Mouse (Mus musculus) heart, postnatal 4 days (tissue): ENCODE data around the gene Lrfn1. TPM values are rescaled to one million over a fixed set of nuclear protein-coding genes. Genes with fewer than 3 reads are reported as not detected.

Experiments
- DNase-seq: peaks from one replicate; pipeline ENCODE4 v3.0.0; 2021
- total RNA-seq, 2 experiments: library from RNA; stranded (reverse); gene quantifications; 2 replicates each; pipeline ENCODE4 v1.2.3; 2021

The Lrfn1 gene
- 1 to 10 TPM; 2.5 to 3.3 TPM for total RNA-seq

DNA sequence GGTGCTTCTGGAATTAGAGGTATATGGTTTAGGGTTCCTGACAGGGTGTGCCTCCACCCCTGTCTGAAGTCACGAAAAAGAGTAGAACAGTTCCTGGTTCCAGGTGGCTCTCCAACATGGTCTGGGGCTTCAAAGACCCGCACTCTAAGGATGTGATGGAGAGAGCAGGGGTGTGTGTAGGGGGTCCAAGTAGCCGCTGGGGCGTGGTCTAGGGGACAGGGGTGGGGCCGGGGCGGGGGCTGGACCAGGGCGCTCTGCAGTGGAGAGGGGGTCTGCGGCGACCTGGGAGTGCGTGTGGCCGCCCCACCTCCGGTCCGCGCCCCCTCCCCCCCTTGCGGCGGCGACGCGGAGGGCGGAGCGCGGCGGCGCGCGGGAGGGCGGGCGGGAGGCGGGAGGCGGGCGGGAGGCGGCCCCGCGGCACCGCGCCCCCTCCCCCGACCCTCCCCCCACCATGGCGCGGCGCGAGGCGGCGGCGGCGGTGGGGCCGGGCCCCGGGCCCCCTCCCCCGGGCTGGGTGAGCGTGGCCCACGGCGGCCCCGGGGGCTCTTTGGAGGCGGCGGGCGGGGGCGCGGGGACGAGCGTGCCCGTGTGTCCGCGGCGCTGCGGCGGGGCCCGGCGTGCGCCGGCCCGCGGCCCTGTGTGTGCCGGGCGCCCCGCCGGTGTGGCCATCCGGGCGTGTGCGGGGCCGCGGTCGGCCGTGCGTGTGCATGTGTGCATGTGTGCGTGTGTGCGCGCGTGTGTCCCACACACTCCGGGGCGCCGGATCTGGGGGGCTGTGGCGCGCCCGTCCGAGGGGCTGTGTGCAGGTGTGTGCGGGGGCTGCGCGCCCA is at the start of gene Lrfn1:
Gene Lrfn1 (plus strand): TSS at position 450 of the 830 bp plus-strand sequence.
- DNase-seq: no peak

DNA sequence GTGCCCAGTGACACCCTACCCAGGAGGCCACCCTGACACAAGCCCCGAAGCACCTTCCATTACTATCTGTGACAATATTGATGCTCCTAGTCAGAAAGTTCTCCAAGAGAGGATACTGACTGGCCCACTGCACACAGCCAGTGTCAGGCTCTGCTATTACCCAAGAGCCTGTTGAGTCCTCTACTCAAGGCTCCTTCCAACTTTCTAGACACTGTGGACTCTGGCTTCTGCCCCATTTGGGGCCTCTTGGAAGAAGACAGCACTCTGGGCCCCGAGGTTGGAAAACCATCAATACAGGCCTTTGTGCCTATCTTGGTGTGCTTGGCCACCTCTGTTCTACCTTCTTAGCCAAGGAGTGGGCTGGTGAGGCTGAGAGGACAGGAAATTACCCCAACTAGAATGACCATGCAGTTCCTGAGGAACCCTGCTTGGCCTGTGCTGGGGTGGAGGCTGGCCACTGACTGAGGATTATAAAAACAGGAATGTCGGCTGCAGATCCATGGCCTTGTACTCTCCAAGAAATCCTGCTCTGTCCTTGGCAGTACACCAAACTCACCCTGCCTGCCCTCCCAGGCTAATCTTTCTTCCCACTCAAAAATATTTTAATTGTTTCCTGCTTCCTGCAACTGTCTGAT is 40.8 kb upstream of the Lrfn1 start:
- DNase-seq: peak; percentile 73

DNA sequence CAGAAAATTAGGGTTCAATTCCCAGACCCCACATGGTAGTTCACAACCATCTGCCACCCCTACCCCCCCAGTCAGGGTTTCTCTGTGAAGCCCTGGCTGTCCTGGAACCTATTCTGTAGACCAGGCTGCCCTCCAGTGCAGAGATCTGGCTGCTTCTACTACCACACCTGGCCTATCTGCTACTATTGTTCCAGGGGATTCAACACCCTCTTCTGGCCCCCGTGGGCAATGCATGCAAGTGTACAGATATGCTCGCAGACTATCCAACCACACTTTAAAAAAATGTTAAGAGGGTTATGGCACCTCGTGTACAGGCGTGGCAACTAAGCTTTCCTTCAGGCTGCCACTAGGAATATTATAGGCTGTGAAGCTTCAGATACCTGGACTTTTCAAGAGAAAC is 39.0 kb upstream of the Lrfn1 start:
- DNase-seq: no peak

DNA sequence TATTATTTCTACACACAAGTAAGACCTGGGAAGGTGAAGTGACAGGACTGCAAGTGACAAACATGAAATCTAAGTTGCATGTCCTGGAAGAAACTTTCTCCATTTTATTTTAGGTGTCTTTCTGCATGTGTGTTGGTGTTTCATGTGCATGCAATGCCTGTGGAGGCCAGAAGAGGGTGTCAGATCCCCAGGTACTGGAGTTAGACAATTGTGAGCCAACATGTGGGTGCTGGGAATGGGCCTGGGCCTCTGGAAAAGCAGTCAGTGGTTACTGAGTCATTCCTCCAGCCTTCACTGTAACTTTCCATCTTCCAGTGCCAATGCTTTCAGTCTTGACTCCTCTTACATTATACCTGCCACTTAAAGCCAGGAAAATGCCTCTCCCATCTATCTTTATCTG is 34.4 kb upstream of the Lrfn1 start:
- DNase-seq: no peak

DNA sequence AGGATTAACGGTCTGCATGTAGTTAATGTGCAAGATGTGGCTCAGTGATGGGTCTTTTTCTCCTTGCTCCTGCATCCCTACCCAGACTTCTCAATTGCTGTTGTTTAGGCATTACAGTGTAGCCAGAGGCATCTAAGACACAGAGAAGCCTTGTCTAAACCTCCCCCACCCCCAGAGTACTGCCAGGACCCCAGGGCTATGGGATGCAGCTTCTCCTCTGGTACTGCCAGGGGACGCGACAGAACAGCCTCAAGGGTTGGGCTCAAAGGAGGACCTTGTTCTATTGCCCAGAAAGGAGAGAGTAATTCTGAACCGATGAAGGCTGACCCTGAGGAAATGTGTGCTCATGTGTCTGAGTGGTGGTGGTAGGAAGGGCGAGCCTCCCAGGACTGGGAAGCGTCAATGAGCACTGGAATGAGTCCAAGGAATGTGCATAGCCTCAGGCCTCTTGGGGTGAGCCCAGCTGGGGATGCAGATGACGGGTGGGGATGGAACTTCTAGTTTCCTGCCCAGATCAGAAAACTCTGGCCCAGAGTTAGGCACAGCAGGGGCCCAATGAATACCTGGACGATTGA is 33.6 kb upstream of the Lrfn1 start:
- peak; percentile 73 for DNase-seq

DNA sequence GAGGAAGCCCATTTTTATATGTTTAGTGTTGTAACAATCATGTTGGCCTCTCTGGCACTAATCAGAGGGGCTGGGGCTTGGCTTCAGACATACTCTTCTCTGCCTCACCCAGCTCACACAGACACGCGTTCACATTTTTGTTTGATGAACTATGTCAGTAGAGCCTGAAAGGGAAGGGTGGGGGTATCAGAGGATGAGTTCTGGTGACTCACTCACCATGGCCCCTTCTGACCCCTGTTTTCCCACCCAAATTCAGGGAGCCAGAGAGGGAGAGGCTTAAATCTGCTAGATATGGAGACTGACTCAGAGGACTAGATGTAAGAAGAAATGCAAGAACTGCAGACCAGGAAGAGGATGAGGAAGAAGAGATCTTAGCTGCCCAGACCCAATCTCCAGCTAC is 32.4 kb upstream of the Lrfn1 start:
- no peak for DNase-seq

DNA sequence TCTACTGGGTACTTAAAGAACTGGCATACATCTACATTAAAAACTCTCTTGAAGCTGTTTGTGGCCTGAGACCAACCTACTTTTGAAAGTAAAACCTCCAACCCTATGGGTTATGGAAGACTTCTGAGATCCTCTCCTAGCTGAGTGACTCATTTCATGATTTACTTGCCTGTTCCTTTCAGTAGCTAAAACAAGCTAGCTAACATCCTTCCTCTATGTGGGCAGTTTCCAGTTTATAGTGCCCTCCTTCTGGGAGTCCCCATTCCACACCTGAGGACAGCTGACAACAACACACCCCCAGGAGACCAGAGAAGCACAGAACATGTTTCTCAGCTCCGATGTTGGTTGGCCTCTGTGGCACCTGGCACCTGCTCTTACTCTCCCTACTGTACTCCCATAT is 28.8 kb upstream of the Lrfn1 start:
- no peak for DNase-seq

DNA sequence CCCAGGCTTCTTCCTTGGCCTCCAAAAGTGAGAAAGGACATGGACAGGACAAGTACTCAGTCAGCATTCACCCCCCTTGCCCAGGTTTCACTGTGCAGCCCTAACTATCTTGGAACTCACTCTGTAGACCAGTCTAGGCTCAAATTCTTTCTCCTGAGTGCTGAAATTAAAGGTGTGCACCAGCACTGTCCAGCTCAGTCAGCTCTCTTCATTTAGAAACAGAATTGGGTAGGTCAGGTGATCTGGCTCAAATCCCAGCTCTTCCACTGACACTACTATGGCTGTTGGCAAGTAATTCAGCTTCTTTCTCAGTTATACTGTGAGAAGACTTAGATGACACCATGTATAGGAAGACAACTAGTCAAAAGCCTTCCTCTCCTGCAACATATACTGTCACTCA is 24.0 kb upstream of the Lrfn1 start:
- DNase-seq: peak; percentile 34

DNA sequence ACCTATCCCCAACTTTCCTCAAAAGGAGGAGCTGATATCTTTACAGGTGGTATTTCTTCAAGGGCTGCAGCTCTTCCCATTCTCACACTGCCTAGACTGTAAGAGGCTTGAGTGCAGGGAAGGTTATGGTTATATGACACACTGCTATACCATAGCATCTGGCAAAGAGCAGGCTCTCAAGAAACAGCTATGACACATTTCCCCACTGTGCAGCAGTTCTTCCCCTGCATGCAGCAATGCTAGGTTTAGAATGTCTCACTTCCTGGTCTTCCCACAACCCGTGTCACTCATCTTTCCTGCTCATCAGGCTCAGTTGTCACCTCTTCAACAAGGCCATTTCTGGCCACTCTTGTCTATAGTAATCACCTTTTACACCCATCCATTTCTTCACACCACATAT is 21.3 kb upstream of the Lrfn1 start:
- no peak for DNase-seq

DNA sequence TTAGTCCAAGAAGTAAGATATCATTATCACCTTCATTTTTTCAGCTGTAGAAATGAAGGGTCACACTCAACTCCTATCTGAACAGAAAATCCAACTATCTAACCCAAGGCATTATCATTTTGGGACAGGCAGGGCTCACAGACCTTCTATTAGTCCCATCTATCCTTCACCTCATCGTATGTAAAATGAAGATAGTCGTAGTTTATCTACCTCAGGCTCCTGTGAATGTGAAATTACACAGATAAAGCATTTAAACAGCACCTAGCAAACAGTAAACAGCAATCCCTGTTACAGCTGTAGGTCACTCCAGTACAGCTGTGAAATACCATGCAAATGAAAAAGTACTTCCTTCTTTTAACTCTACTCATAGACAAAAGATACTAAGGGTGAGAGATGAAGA is 19.5 kb upstream of the Lrfn1 start:
- no peak for DNase-seq

DNA sequence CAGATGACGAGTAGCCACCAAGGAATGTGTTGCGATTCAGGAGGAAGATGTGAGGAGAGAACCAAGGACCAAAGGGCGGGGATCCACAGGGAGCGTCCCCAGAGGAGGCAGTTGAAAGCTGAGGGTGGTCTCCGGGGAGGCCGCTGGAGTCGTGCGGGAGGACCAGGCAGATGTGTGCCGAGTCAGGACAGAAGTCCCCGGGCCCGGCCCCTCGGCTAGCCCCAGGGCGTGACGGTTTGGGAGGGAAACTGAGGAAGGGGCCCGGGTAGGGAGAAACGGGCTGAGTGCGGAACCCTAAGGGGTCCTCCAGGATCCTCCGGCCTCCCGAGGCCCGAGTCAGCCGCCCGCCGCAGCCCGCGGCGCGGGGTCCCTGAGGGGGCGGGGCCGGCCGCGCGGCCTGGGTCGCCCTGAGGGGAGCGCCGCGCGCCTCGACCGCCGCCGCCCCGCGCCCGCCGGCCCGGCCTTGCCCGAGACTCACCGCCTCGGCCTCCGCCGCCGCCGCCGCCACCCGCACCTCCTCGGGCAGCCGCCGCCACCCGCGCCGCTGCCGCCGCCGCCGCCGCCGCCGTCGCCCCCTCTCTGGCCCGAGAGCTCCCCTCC is 16.0 kb upstream of the Lrfn1 start:
- peak; percentile 45 for DNase-seq

DNA sequence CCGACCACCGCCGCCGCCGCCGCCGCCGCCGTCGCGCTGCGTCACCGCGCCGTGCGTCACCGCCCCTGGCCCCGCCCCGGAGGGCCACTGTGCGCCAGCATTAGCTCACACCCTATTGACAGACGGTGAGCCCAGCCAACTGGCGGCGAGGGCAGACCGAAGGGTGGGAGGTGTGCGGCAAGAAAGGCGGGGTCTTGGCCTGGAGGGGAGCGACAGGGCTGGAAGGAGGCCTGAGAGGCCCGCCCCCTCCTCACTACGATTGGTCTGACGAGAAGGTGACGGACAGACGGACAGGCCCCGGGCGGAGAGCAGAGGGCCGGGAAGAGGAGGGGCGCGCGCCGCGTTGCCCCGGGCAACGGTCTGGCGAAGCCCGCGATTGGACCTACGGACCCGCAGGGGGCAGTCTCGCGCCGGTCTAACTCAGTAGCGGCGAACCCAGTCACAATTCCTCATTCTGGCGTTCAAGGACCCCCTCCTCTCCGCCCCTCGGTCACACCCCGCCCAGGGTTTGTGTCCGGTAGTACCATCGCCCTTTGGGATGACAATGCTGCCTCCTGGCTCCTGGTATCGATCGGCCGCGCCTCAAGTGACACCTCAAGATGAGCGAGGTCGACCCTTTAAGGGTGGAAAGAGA is 15.4 kb upstream of the Lrfn1 start:
- DNase-seq: peak; percentile 100

DNA sequence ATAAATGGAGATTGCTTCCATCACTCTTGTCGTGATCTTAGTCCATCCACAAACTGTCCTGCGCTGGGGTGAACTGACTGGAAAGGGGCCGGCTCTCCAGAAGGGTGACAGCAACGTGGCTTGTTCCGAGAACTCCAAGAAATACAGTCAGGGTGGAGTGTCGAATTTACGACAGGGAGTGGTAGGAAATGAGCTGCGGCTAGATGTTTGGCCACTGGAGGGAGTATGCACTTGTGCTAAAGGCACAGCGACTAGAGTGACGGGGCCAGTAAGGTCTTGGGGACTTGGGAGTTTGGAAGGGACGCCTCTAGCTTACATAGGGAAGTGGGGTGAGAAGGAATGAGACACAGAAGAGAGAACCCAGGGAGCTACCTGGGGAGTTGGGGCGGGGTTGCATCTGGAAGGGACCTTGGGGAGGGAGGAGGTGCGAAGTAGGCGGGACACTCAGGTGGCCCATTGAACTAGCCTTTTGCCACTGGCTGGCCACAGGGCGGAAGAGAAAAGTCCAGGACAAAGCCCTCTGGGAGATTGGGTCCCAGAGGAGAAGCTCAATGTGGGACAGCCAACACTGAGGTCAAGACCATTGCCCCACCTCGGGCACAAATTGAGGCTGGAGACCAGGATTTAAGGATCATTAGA is 14.7 kb upstream of the Lrfn1 start, which contains the start of gene Gmfg:
Gene Gmfg (plus strand): TSS at position 516 of the 639 bp plus-strand sequence.
- DNase-seq: peak; percentile 86

DNA sequence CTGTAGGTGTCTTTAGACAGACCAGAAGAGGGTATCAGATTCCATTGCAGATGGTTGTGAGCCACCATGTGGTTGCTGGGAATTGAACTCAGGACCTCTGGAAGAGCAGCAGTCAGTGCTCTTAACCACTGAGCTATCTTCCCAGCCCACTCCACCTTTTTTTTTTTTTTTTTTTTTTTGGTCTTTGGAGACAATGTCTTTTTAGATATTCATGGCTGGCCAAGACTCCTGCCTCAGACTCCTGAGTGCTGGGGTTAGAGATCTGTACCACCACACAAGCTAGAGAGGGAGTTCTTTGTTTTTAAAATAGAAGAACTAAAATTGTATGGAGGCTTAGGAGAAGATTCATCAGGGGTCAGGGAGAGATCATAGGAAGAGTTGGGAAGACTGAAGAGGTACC is 13.8 kb upstream of the Lrfn1 start:
- no peak for DNase-seq

DNA sequence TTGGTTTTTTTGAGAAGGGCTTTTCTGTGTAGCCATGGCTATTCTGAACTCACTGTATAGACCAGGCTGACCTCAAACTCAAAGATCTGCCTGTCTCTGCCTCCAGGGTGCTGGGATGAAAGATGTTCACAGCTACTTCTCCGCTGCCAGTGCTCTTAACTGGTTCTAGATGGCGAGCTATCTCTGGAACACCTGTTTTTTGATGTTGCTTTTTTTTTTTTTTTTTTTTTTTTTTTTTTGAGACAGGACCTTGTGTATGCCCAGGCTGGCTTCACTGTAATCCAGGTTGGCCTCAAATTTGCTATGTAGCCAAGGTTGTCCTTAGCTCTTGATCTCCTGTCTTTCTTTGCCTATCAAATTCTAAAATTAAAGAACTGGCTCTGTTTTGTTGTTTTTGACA is 13.0 kb upstream of the Lrfn1 start:
- no peak for DNase-seq

DNA sequence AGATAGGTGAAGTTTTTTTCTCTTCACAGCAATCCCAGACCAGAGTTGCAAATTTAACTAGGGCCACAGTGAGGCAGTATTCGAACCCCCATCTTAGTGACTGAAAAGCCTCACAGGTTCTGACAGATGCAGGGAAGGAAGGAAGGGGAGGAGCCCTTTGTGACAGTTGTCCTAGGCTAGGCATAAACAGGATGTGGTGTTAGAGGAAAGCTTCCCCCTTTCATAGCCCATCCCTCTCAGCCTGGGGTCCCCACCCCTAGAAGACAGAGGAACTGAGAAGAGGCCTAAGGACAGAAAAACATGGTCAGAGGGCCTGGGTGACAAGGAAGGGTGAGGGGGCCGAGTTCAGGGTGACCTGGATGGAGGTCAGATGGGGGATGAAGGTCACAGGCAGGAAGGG is 11.0 kb upstream of the Lrfn1 start:
- DNase-seq: no peak

DNA sequence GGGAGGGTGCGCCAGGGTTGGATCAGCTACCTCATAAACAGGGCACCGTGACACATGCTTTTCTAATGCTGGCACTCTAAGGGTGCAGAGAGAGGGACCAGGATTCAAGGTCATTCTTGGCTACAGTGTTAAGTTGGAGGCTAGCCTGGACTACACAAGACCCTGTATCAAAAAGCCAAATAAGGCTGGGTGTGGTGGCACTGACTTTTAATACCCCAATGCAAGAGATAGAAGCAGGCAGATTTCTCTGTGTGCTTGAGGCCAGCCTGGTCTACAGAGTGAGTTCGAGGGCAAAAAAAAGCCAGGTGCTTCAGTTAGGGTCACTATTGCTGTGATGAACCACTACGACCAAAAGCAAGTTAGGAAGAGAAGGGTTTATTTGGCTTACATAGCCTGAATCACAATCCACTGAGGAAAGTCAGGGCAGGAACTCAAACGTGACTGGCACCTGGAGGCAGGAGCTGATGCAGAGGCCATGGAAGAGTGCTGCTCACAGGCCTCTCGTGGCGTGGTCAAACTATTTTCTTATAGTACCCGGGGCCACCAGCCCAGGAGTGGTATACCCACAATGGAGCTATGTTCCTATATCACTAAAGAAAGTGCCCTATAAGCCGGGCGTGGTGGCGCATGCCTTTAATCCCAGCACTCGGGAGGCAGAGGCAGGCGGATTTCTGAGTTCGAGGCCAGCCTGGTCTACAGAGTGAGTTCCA is 9.8 kb upstream of the Lrfn1 start:
- no peak for DNase-seq

DNA sequence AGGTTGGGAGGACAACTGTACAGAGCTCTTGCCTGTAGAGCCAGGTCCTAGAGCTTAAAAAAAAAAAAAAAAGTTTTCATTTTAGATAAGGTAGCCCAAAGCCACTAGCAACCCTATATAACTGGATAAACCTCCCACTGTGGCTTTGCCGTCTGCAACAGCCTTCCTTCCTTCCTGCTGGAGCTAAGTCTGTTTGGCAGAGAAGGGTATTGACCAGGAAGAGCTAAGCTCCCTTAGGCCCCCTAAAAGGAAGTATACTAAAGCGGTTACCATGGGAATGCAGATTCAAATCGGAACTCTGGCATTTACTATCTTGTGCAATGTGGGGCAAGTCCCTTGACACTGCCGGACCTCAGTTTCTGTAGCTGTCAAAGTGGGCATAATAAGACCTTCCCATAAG is 9.1 kb upstream of the Lrfn1 start:
- DNase-seq: no peak

DNA sequence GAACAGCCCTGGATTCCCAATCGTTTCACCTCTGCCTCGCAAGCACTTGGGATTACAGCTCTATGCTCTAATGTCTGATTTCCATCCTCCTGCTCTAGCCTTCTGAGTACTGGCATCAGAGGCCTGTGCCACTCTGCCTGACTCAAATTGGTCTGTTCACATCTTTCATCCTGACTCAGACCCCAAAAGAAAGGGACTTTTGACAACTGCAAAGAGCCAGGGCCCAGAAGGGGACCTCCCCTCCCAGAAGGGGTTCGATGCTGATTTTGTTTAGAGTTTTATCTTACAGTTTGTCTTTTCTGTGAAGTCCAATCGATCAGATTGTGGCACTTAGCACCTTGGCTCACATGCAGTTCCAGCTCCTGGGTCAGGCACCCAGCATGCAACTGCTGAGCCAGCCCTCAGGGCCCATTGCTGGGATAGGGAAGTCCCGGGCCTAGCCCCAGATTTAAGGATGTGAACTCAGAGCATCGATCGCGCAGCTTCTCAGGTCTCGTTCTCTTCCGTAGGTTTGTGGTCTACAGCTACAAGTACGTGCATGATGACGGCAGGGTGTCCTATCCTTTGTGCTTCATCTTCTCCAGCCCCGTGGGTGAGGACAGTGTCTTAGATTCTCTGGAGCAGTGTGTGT is 7.3 kb upstream of the Lrfn1 start:
- no peak for DNase-seq

DNA sequence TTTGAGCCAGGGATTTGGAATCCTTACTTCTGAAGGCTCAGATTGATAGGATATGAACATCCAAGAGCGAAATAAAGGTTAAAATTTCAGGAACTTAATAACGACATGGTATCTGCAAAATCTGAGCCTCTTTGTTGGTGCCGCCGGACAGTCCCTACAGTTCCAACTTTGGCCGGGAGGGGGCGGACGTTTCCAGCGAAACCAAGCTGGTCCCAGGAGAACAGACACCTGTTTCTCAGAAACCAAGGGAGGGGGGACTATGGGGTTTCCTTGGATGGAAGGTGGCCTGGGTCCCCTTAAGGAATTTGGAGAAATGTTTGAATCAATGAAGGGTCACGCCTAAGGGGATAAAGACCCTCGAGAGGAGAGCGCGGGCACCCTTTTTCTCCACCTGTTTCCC is 5.3 kb upstream of the Lrfn1 start:
- DNase-seq: peak; percentile 88
